Mouse (Mus musculus) kidney, postnatal 4 days (tissue): ENCODE results near the gene Cmtm1.
A peak's percentile ranks its signal among the peaks of the same experiment; 100 is the strongest.
"Not testable (repeated sequence)": the region's sequence is repeated elsewhere in the genome, so short reads cannot be mapped to it uniquely, and the experiment has no call there.

ENCODE experiments used
- DNase-seq, 2 experiments: peaks; one replicate each; pipeline ENCODE4 v3.0.0; 2021; ENCODE audit warnings: mixed read lengths in 2 of 2

Cmtm1 gene

GRCm38 (mm10) chr8:104313311-104313710 lies 3.4 kb upstream of the Cmtm1 start:
- peak; percentile 28 to 39 for DNase-seq

DNA sequence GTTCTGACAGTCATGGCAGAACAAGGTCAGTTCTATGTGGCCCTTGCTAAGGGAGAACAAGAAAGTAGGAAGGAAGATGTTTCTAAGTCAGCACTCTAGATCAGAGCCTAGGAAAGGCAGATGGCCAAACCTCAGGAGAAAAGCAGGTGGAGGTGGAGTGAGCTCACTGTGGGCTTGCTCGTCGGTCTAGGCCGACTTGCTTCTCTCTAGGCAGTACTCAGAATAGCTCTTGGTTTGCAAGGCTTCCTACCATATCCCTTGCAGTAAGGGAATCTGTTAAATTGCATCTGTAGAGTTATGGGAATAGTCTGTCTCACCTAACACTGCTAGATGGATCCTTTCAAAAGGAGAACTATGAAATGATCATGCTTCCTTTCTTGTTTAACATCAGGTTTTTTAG lies 2.1 kb upstream of the Cmtm1 start:
- DNase-seq: not testable (repeated sequence)

GRCm38 (mm10) chr8:104308341-104308740 lies 1.6 kb downstream of the Cmtm1 start:
- DNase-seq: not testable (repeated sequence)

DNA sequence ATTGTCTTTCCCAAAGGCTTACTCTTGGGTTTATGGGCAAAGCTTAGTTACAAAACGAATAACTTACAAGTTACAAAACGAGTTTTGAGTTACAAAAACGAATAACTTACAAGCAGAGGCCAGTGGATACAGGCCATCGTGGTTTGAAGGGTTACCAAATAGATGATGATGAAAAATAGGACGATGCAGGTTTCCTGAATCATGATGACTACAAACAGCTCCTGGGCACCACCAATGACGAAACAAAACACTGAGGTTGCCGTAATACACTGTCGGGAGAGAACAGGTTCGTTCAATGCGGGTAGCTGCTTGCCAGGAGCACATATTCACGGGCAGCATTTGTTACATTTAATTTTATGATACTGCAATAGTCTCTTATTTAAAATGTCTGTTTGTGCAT lies 5.0 kb downstream of the Cmtm1 start:
- DNase-seq: no peak

DNA sequence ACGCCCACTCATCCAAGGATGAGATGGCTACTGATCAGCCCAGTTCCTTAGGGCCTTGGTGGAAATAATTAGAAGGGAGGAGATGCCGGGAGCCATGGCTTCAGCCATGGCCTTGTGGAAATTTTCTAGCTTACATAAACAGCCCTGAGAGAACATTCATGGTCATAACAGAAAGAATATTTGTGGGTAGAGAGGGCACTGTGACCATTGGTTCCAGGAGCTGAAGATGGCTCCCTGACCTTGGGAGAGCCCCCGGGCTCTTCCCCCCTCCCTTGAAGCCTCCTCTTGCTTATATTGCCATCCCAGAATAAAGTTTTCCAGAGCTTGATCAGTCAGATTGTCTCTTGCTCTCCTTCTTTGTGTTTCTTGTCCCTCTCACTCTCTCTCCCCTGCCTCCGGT lies 7.4 kb downstream of the Cmtm1 start:
- DNase-seq: not testable (repeated sequence)

- DNase-seq: peak in 1 of 2 experiments; percentile 11
Measured at GRCm38 (mm10) chr8:104301577-104301976, 8.4 kb downstream of the Cmtm1 start.

GRCm38 (mm10) chr8:104294396-104294795 lies 15.5 kb downstream of the Cmtm1 start:
- no peak for DNase-seq

DNA sequence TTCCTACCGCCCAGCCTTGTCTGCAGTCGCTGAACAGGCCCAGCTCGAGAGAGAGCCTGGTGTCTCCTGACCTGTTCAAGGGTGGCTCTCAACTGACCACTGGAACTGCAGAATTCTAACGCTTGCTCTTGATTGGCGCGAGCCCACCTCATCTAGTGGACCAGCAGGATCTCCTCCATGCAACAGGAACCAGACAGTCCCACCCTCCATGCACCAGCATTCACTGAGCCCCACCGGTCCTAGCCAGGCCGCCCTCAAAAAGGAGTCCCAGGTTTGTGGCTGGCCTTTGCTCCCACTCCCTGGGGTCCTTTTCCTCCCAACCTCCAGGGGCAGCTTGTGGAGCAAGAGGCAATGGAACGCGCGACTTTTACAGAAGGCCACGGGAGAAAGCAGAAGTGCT lies 16.9 kb downstream of the Cmtm1 start, which contains the start of gene Cmtm2a:
Gene Cmtm2a (minus strand): TSS at position 101 of the 400 bp plus-strand sequence.
- DNase-seq: not testable (repeated sequence)

DNA sequence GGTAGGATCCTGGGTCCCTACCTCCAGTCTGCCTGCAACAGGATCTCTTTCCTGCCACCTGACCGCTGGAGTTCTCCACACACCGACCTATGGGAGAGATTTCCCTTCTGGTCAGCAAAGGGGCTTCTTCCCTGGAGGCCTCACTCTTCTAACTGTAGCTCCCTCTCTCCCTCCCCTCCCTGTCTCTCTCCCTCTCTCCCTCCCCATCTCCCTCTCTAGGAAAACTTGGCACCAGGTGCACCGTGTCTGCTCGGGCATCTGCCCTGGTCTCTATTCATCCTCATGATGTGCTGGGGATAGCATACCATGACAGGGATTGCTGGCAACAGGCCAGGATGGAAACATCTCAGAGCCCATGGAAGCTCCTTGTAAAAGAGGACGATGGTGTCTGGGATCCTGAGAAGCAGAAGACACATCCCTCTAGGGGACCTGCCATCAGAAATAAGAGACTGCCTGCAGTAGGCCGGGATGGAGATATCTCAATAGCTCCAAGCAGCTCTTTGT lies 41.0 kb downstream of the Cmtm1 start:
- no peak for DNase-seq

DNA sequence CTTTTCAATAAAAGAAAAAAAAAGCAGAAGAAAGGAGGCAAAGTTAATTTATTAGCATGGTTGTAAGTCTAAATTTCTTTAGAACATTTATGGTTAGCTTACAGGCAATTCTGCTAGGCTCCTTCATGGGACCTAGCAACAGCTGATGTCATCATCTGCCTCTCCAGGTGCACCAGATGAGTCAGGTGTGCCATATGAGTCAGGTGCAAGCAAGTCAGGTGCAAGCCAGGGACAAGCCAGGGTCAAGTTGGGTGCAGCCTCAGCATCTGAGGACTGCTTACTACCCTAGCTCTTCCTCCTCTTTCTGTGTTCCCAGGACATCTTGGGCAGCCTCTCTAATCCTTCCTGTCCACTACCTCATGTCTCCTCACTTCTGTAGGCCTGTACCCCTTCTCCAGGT lies 41.6 kb downstream of the Cmtm1 start:
- no peak for DNase-seq

- DNase-seq: not testable (repeated sequence)
Measured at GRCm38 (mm10) chr8:104264271-104264935, 45.5 kb downstream of the Cmtm1 start.

DNA sequence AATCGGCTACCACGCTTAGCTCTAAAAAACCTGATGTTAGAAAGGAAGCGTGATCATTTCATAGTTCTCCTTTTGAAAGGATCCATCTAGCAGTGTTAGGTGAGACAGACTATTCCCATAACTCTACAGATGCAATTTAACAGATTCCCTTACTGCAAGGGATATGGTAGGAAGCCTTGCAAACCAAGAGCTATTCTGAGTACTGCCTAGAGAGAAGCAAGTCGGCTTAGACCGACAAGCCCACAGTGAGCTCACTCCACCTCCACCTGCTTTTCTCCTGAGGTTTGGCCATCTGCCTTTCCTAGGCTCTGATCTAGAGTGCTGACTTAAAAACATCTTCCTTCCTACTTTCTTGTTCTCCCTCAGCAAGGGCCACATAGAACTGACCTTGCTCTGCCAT lies 48.1 kb downstream of the Cmtm1 start:
- not testable (repeated sequence) for DNase-seq

GRCm38 (mm10) chr8:104253016-104253415 lies 56.9 kb downstream of the Cmtm1 start:
- DNase-seq: peak; percentile 40 to 47

DNA sequence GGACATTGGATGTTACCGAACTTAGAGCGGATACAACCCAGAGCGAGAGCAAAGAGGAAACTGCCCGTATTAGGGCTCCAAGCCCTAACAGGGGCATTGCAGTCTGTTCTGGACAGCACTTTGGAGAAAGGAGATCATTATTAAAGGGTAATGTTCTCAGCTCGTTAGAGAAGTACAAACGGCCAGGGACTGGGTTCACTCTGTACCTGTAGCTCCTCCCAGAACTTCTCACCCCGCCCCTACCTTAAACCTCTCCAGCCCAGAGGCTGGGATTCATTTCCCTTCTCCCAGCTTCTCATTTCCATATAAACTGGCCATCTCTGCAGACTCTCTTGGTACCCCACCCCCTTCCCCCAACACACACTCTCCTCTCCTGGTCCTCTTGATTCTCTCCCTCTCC lies 58.5 kb downstream of the Cmtm1 start:
- peak; percentile 25 to 40 for DNase-seq

DNA sequence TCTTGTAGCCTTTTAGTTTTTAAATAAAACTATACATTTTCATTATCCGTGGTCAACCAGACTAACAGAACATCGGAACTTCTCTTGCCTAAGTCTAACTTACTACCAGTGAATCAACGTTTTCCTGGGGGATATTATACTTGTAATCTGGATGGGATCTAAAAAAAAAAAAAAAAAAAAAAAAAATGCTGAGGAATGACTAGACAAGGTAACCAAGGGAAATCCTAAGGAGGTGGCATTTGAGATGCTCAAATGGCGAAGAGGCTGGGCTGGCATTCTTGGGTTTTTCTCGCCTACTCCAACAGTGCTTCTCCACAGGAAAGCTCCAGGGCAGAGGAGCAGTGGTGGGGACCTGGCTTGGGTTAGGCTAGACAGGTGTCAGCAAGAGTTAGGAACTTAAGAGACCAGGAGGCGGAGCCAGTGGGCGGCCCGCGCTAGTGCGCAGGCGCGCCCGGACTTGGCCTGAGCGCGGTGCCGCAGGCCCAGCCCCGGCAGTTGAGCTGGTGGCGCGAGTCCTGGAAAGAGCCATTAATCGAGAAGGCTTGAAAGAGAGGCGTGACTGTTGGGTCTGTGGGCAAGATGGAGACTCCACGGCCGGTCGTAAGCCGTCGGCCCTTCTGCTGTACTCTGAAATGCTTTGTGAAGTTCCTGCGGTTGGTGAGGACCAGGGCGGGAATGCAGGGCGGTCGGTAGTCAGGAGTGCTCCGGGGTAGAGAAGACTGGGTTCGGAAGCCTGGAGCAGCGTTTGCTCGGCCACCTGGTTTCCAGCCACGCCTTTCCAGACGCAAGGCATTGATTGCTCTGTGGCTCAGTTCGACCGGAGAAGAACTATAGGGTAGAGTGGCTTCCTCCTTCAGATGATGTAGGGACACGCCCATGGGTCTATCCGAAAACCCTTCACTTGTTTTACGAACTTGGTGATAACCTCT lies 59.2 kb downstream of the Cmtm1 start, which contains the start of gene Cklf:
Gene Cklf (plus strand): TSS at position 423 of the 929 bp plus-strand sequence.
- peak; percentile 90 to 94 for DNase-seq

- DNase-seq: no peak
Measured at GRCm38 (mm10) chr8:104249442-104249996, 60.4 kb downstream of the Cmtm1 start.

DNA sequence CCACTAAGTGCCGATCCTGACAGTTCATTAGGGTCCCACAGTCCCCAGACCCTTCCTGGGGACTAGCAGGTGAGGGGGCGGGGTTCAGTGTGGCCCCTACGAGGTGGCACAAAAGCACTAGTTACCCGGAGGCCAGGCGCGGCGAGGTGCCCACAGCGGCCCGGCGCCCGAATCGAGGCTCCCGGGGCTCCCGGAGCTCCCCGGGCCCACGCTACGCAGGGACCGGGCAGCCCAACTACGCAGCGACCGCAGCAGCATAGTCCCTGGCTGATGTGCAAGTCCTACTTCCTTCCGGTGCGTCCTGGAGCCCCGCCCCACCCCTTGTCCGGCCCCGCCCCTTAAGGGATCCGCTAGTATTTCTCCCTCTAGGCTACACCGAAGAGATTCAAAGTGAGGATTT lies 61.7 kb downstream of the Cmtm1 start, which contains the start of gene Tk2:
Gene Tk2 (minus strand): TSS at position 283 of the 400 bp plus-strand sequence.
- peak; percentile 87 to 92 for DNase-seq

- peak; percentile 24 to 50 for DNase-seq
Measured at GRCm38 (mm10) chr8:104247908-104248275, 62.1 kb downstream of the Cmtm1 start.

- peak; percentile 15 to 50 for DNase-seq
Measured at GRCm38 (mm10) chr8:104247054-104247907, 62.7 kb downstream of the Cmtm1 start.

DNA sequence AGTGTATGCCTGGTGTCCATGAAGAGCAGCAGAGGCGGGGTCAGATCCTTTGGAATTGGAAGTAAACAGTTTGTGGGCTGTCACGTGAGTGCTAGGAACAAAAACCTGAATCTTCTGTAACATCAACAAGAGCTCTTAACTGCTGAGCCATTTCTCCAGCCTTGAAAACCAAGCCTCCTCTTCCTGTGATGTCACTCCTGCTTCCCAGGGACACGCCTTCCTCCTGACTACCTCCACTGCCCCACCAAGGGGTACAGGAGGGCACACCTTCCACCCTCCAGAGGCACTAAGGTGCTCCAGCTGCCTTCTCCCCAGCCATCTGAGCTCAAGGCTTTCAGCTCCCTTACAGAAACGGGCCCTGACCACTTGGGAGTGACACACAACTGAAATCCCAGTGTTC lies 63.3 kb downstream of the Cmtm1 start:
- DNase-seq: no peak
